Mouse (Mus musculus): ENCODE data around the gene Dnajc30. TPM values are rescaled to one million over a fixed set of nuclear protein-coding genes. Genes with fewer than 3 reads are reported as not detected.

Gene Dnajc30
- polyA plus RNA-seq, 1 experiment from 2014 or later = 28.9 TPM

Other genes with a start within 250 kb of the Dnajc30 start
- not detected in 2 replicates for gene Tmem270, start 157.5 kb upstream of the Dnajc30 start, polyA plus RNA-seq (2015; fragmentation: Nextera tagmentation; extraction: Ambion mirVana)
- gene Cldn13, start 148.7 kb upstream of the Dnajc30 start, polyA plus RNA-seq (2015; fragmentation: Nextera tagmentation; extraction: Ambion mirVana) = 7.9 and 22.3 TPM in 2 replicates
- 20.9 and 21.0 TPM in 2 replicates for gene Mettl27, start 131.8 kb upstream of the Dnajc30 start, polyA plus RNA-seq (2015; fragmentation: Nextera tagmentation; extraction: Ambion mirVana)
- 54.5 and 58.6 TPM in 2 replicates for gene Cldn4, start 117.3 kb upstream of the Dnajc30 start, polyA plus RNA-seq (2015; fragmentation: Nextera tagmentation; extraction: Ambion mirVana)
- 120 and 147 TPM in 2 replicates for gene Cldn3, start 78.0 kb upstream of the Dnajc30 start, polyA plus RNA-seq (2015; fragmentation: Nextera tagmentation; extraction: Ambion mirVana)
- 70.9 and 78.9 TPM in 2 replicates for gene Abhd11, start 55.0 kb upstream of the Dnajc30 start, polyA plus RNA-seq (2015; fragmentation: Nextera tagmentation; extraction: Ambion mirVana)
- 11.8 and 12.3 TPM in 2 replicates for gene Stx1a, start 40.7 kb upstream of the Dnajc30 start, polyA plus RNA-seq (2015; fragmentation: Nextera tagmentation; extraction: Ambion mirVana)
- gene Bud23, start 757 bp downstream of the Dnajc30 start, polyA plus RNA-seq (2015; fragmentation: Nextera tagmentation; extraction: Ambion mirVana) = 98.6 and 112 TPM in 2 replicates
- 7.3 and 7.6 TPM in 2 replicates for gene Vps37d, start 14.1 kb downstream of the Dnajc30 start, polyA plus RNA-seq (2015; fragmentation: Nextera tagmentation; extraction: Ambion mirVana)
- gene Mlxipl, start 25.7 kb downstream of the Dnajc30 start, polyA plus RNA-seq (2015; fragmentation: Nextera tagmentation; extraction: Ambion mirVana) = 5.8 and 7.5 TPM in 2 replicates
- 20.9 and 27.0 TPM in 2 replicates for gene Tbl2, start 85.5 kb downstream of the Dnajc30 start, polyA plus RNA-seq (2015; fragmentation: Nextera tagmentation; extraction: Ambion mirVana)
- 48.4 and 56.0 TPM in 2 replicates for gene Bcl7b, start 104.1 kb downstream of the Dnajc30 start, polyA plus RNA-seq (2015; fragmentation: Nextera tagmentation; extraction: Ambion mirVana)
- 37.3 and 40.1 TPM in 2 replicates for gene Baz1b, start 123.1 kb downstream of the Dnajc30 start, polyA plus RNA-seq (2015; fragmentation: Nextera tagmentation; extraction: Ambion mirVana)
- 0.90 and 1.4 TPM in 2 replicates for gene Fzd9, start 187.0 kb downstream of the Dnajc30 start, polyA plus RNA-seq (2015; fragmentation: Nextera tagmentation; extraction: Ambion mirVana)

Measured in stomach, embryonic 15.5 days (tissue).